Mouse (Mus musculus) 3T3-L1 (cell line): ENCODE results near the gene Zfp64.

Experiments
- DNase-seq: peaks from one replicate; pipeline ENCODE4 v3.0.0-alpha.2; 2015; ENCODE audit warnings: low read depth, low spot score

Zfp64 gene

GRCm38 (mm10) chr2:168851545-168851944 lies 103.8 kb downstream of the Zfp64 start:
- no peak for DNase-seq

- no peak for DNase-seq
These were observed 106.8 kb downstream of the Zfp64 start for GRCm38 (mm10) chr2:168848553-168848952.

GRCm38 (mm10) chr2:168846180-168846720 lies 109.1 kb downstream of the Zfp64 start:
- peak; percentile 34 for DNase-seq
